Mouse (Mus musculus) spleen, adult 18-20 months (tissue): Measurements from ENCODE around the gene H2al1m.
"Not testable (repeated sequence)": the region's sequence is repeated elsewhere in the genome, so short reads cannot be mapped to it uniquely, and the experiment has no call there.

Experiments
- DNase-seq, 2 experiments: peaks; one replicate each; pipeline ENCODE4 v3.0.0; 2022; ENCODE audit warnings: mixed read lengths in 2 of 2

H2al1m gene

DNA sequence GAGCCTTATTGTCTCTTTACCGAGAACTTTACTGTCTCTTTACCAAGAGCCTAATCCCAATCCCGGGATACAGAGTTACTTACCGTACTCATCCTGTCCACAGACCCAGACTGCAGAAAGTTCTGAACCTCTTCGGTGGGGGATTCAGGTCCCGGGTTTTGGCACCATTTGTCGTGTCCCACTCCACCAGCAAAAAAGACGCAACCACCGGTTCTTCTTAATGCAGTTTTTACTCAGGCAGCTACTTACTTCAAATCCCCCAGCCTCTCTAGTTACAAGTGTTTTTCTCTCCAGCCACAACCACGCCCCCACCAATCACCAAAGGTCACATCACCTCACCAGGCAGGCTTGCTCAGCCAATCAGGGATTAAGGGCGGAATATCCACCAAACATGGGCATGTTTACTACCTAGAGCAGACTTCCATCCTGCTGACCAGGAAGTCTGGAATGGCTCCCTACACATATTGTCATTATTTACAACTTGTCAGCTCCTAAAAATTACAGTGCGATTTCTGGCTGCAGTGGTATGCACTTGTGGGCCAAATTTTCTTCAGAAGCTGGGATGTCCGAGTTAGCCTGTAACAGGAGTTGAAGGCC, 48.9 kb downstream of the H2al1m start:
- DNase-seq: not testable (repeated sequence)

DNA sequence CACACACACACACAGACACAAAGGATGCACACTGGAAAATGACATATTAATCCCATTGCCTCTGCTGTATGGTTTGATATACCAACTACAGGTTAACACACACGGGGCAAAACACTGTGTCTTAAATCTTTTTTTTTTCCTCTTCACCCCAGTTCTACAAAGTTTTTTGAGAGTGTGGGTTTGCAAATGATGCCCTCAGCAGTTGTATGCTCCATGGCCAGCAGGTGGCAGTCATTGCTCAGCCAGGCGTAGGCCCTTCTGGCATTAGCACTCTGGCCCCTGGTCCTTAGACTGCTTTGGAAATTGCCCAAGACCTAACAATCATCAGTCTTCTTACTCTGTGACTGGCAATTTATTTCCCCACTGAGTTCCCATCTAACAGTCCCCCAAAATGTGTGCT, 49.5 kb downstream of the H2al1m start:
- DNase-seq: peak; percentile 40 to 67
